Mouse (Mus musculus): ENCODE results near the gene Pla1a. TPM values are rescaled to one million over a fixed set of nuclear protein-coding genes. Genes with fewer than 3 reads are reported as not detected.
"Not testable (repeated sequence)": the region's sequence is repeated elsewhere in the genome, so short reads cannot be mapped to it uniquely, and the experiment has no call there.

The Pla1a gene
- total RNA-seq (2014; rRNA removed) (70.6 and 82.1 TPM in 2 replicates), polyA plus RNA-seq (2012; rRNA removed) (46.9 and 55.2 TPM in 2 replicates)

GRCm38 (mm10) chr16:38432498-38433425, at the start of gene Pla1a:
Pla1a (minus strand) TSS chr16:38433145.
- peak within 1 kb of the TSS; percentile 44 for H3K9ac ChIP-seq (ENCODE audit: low read depth, low read length)

GRCm38 (mm10) chr16:38481327-38481726, 48.4 kb upstream of the Pla1a start:
- Histone ChIP-seq H3K79me2 (ENCODE audit: control insufficient read depth, insufficient read depth, low read length) (no peaks in the 10 kb centered on the region), H3K27ac (replicated peaks; ENCODE audit: insufficient read depth, low read depth, low read length) (no peak overlapping the region), H3K4me1 (ENCODE audit: control insufficient read depth, insufficient read depth, low read length) (peaks cover 4% of the 10 kb centered on the region; the same call in 1 of the 2 replicates), H3K9ac (ENCODE audit: low read depth, low read length) (no peak overlapping the region), H3K36me3 (ENCODE audit: control insufficient read depth, insufficient read depth, low read length) (no peaks in the 10 kb centered on the region), H3K27me3 (ENCODE audit: control insufficient read depth, insufficient read depth, low read length) (peaks cover 3% of the 10 kb centered on the region; the same call in 1 of the 2 replicates), H3K4me3 (ENCODE audit: insufficient read depth, low read depth, low read length) (no peak overlapping the region)
- WGBS, result 77% methylated on average over 4 of the region's 4 CpGs
- DNase-seq (ENCODE audit: extremely low read depth, low read depth, low spot score), result no peak
- TF ChIP-seq CTCF (IDR thresholded peaks at IDR 0.05; ENCODE audit: low read depth, low read length) (no peak), POLR2A (IDR thresholded peaks at IDR 0.05; ENCODE audit: extremely low read depth, insufficient read depth, low read length) (no peak)

More at GRCm38 (mm10) chr16:38432498-38433425, at the start of gene Pla1a:
- Histone ChIP-seq H3K4me1 (ENCODE audit: control insufficient read depth, insufficient read depth, low read length) (peaks cover 16% of the 10 kb centered on the region), H3K27ac (replicated peaks; ENCODE audit: insufficient read depth, low read depth, low read length) (peak within 1 kb of the TSS; percentile 82), H3K27me3 (ENCODE audit: control insufficient read depth, insufficient read depth, low read length) (no peaks in the 10 kb centered on the region), H3K79me2 (ENCODE audit: control insufficient read depth, insufficient read depth, low read length) (peaks cover 3% of the 10 kb centered on the region; the same call in 1 of the 2 replicates), H3K36me3 (ENCODE audit: control insufficient read depth, insufficient read depth, low read length) (no peaks in the 10 kb centered on the region), H3K4me3 (ENCODE audit: insufficient read depth, low read depth, low read length) (peak within 1 kb of the TSS; percentile 25)
- TF ChIP-seq POLR2A (IDR thresholded peaks at IDR 0.05; ENCODE audit: extremely low read depth, insufficient read depth, low read length), result 0 out of 2 replicates have a peak, but pooled peaks have one; percentile 40
- no peak for TF ChIP-seq CTCF (IDR thresholded peaks at IDR 0.05; ENCODE audit: low read depth, low read length)
- peak; percentile 89 for DNase-seq (ENCODE audit: extremely low read depth, low read depth, low spot score)
- WGBS, result 17% methylated on average over 11 of the region's 11 CpGs

- no peak for DNase-seq (ENCODE audit: extremely low read depth, low read depth, low spot score)
- Histone ChIP-seq H3K79me2 (ENCODE audit: control insufficient read depth, insufficient read depth, low read length) (no peaks in the 10 kb centered on the region), H3K4me1 (ENCODE audit: control insufficient read depth, insufficient read depth, low read length) (peaks cover 6% of the 10 kb centered on the region), H3K27ac (replicated peaks; ENCODE audit: insufficient read depth, low read depth, low read length) (no peak overlapping the region), H3K4me3 (ENCODE audit: insufficient read depth, low read depth, low read length) (no peak overlapping the region), H3K9ac (ENCODE audit: low read depth, low read length) (no peak overlapping the region), H3K27me3 (ENCODE audit: control insufficient read depth, insufficient read depth, low read length) (peaks cover 2% of the 10 kb centered on the region; the same call in 1 of the 2 replicates), H3K36me3 (ENCODE audit: control insufficient read depth, insufficient read depth, low read length) (no peaks in the 10 kb centered on the region)
- 96% methylated on average over 3 of the region's 3 CpGs for WGBS
- no peak for TF ChIP-seq POLR2A (IDR thresholded peaks at IDR 0.05; ENCODE audit: extremely low read depth, insufficient read depth, low read length)
- no peak for TF ChIP-seq CTCF (IDR thresholded peaks at IDR 0.05; ENCODE audit: low read depth, low read length)
Observed at GRCm38 (mm10) chr16:38478296-38478695, 45.4 kb upstream of the Pla1a start.

GRCm38 (mm10) chr16:38477241-38477608, 44.3 kb upstream of the Pla1a start:
- not testable (repeated sequence) for H3K27me3 ChIP-seq (ENCODE audit: control insufficient read depth, insufficient read depth, low read length); H3K4me3 ChIP-seq (ENCODE audit: insufficient read depth, low read depth, low read length); H3K36me3 ChIP-seq (ENCODE audit: control insufficient read depth, insufficient read depth, low read length); DNase-seq (ENCODE audit: extremely low read depth, low read depth, low spot score); H3K4me1 ChIP-seq (ENCODE audit: control insufficient read depth, insufficient read depth, low read length); H3K79me2 ChIP-seq (ENCODE audit: control insufficient read depth, insufficient read depth, low read length); H3K27ac ChIP-seq (replicated peaks; ENCODE audit: insufficient read depth, low read depth, low read length); H3K9ac ChIP-seq (ENCODE audit: low read depth, low read length)
- WGBS, result 65% methylated on average over 14 of the region's 14 CpGs

- no peaks in the 10 kb centered on the region for H3K27me3 ChIP-seq (ENCODE audit: control insufficient read depth, insufficient read depth, low read length)
- H3K27ac ChIP-seq (replicated peaks; ENCODE audit: insufficient read depth, low read depth, low read length), result no peak overlapping the region
- TF ChIP-seq POLR2A (IDR thresholded peaks at IDR 0.05; ENCODE audit: extremely low read depth, insufficient read depth, low read length), result no peak
- no peak for TF ChIP-seq CTCF (IDR thresholded peaks at IDR 0.05; ENCODE audit: low read depth, low read length)
- no peaks in the 10 kb centered on the region for H3K36me3 ChIP-seq (ENCODE audit: control insufficient read depth, insufficient read depth, low read length)
- 9% methylated on average over 34 of the region's 34 CpGs for WGBS
- peak overlapping the region; percentile 17 for H3K9ac ChIP-seq (ENCODE audit: low read depth, low read length)
- H3K4me1 ChIP-seq (ENCODE audit: control insufficient read depth, insufficient read depth, low read length), result peaks cover 3% of the 10 kb centered on the region
- H3K4me3 ChIP-seq (ENCODE audit: insufficient read depth, low read depth, low read length), result peak overlapping the region; percentile 48
- DNase-seq (ENCODE audit: extremely low read depth, low read depth, low spot score), result no peak
- H3K79me2 ChIP-seq (ENCODE audit: control insufficient read depth, insufficient read depth, low read length), result no peaks in the 10 kb centered on the region
Observed at GRCm38 (mm10) chr16:38476312-38477240, 43.6 kb upstream of the Pla1a start.

All from liver, adult 2 months (tissue).